Mouse (Mus musculus): ENCODE measurements at regions not wholly inside any gene's neighbourhood (a gene's known extent, or its start where the extent isn't known, plus 50 kb on each side); places are given as distances from the start of the nearest gene placed in this dataset.

DNA sequence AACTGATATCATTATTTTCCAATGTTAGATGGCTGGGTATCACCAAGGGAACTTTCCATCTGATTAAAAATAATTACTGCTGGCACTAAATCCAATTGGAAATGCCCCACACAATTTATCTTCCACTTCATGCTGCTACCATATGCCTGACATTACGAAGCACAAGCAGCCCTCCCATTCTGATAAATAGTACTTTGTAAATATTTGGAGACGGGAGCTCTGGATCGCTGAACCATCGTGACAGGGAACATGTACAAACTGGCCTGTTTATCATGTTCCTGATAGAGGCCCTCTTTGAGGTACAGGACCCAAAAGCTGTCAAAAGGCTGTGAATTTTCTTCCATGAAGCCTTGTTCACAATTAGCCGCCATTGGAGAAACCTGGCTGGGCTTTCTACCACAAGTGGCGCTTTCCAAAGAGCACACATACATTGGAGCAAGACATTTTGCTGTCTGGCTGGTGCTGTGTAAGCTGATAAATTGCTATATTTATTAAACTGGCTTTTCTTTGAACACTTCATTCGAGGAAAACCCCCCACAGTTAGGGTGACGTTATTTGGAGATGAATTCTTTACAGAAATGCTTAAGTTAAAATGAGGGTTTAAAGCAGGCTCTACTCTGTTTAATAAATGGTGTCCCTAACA is 96.5 kb upstream of the Peli2 start:
- Histone ChIP-seq H3K4me3 (ENCODE audit: extremely low read depth, insufficient read depth, insufficient read length) (no peak overlapping the region), H3K27me3 (ENCODE audit: control insufficient read depth, insufficient read depth, low read length) (no peaks in the 10 kb centered on the region), H3K4me1 (ENCODE audit: control insufficient read depth, insufficient read depth, insufficient read length) (no peaks in the 10 kb centered on the region), H3K27ac (ENCODE audit: insufficient read depth, low read length) (no peak overlapping the region), H3K36me3 (ENCODE audit: control insufficient read depth, insufficient read depth, low read length) (no peaks in the 10 kb centered on the region)
- TF ChIP-seq POLR2A (IDR thresholded peaks at IDR 0.05; ENCODE audit: low read depth, low read length): no peak
- TF ChIP-seq CTCF (IDR thresholded peaks at IDR 0.05; ENCODE audit: extremely low read depth, insufficient read depth, insufficient read length, insufficient replicate concordance): no peak
- WGBS: 90% methylated on average over 8 of the region's 8 CpGs
- no peak for DNase-seq (ENCODE audit: low read depth in 1 of 2, low spot score in 2 of 2)

GRCm38 (mm10) chr14:48039286-48039790 is 81.3 kb upstream of the Peli2 start:
- Histone ChIP-seq H3K4me1 (ENCODE audit: control insufficient read depth, insufficient read depth, insufficient read length) (no peaks in the 10 kb centered on the region), H3K36me3 (ENCODE audit: control insufficient read depth, insufficient read depth, low read length) (no peaks in the 10 kb centered on the region), H3K27ac (ENCODE audit: insufficient read depth, low read length) (no peak overlapping the region), H3K27me3 (ENCODE audit: control insufficient read depth, insufficient read depth, low read length) (no peaks in the 10 kb centered on the region), H3K4me3 (ENCODE audit: extremely low read depth, insufficient read depth, insufficient read length) (no peak overlapping the region)
- WGBS: 90% methylated on average over 4 of the region's 4 CpGs
- no peak for TF ChIP-seq CTCF (IDR thresholded peaks at IDR 0.05; ENCODE audit: extremely low read depth, insufficient read depth, insufficient read length, insufficient replicate concordance)
- TF ChIP-seq POLR2A (IDR thresholded peaks at IDR 0.05; ENCODE audit: low read depth, low read length): no peak
- DNase-seq (ENCODE audit: low read depth in 1 of 2, low spot score in 2 of 2): no peak

- no peaks in the 10 kb centered on the region for H3K4me1 ChIP-seq (ENCODE audit: control insufficient read depth, insufficient read depth, insufficient read length)
- 84% methylated on average over 9 of the region's 9 CpGs for WGBS
- TF ChIP-seq CTCF (IDR thresholded peaks at IDR 0.05; ENCODE audit: extremely low read depth, insufficient read depth, insufficient read length, insufficient replicate concordance) (no peak), POLR2A (IDR thresholded peaks at IDR 0.05; ENCODE audit: low read depth, low read length) (no peak)
- H3K4me3 ChIP-seq (ENCODE audit: extremely low read depth, insufficient read depth, insufficient read length): no peak overlapping the region
- no peak for DNase-seq (ENCODE audit: low read depth in 1 of 2, low spot score in 2 of 2)
- no peaks in the 10 kb centered on the region for H3K36me3 ChIP-seq (ENCODE audit: control insufficient read depth, insufficient read depth, low read length)
- H3K27ac ChIP-seq (ENCODE audit: insufficient read depth, low read length): no peak overlapping the region
- H3K27me3 ChIP-seq (ENCODE audit: control insufficient read depth, insufficient read depth, low read length): no peaks in the 10 kb centered on the region
Observed at GRCm38 (mm10) chr14:48046094-48046493, 74.5 kb upstream of the Peli2 start.

DNA sequence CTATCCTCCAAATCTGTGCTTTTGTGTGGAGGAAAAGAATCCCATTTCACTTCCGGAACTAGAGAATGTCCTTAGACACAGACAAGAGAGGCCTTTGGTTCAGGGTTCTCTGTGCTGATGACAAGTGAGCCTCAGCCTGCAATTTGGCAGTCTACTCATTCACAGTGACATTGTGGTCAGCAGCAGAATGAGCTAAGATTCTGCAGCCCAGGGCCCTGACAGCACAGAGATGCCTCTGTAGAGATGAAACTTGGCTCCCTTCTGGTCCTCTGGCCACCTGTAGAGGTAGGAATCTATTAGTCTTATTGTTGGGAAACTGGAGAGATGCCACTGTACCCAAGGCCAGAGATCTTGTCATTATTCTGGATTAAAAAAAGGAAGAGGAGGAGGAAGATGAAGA is 73.8 kb upstream of the Peli2 start:
- no peak overlapping the region for H3K27ac ChIP-seq (ENCODE audit: insufficient read depth, low read length)
- H3K4me1 ChIP-seq (ENCODE audit: control insufficient read depth, insufficient read depth, insufficient read length): no peaks in the 10 kb centered on the region
- no peaks in the 10 kb centered on the region for H3K27me3 ChIP-seq (ENCODE audit: control insufficient read depth, insufficient read depth, low read length)
- WGBS: 78% methylated on average over 1 of the region's 1 CpGs
- no peak for DNase-seq (ENCODE audit: low read depth in 1 of 2, low spot score in 2 of 2)
- no peak for TF ChIP-seq CTCF (IDR thresholded peaks at IDR 0.05; ENCODE audit: extremely low read depth, insufficient read depth, insufficient read length, insufficient replicate concordance)
- TF ChIP-seq POLR2A (IDR thresholded peaks at IDR 0.05; ENCODE audit: low read depth, low read length): no peak
- H3K4me3 ChIP-seq (ENCODE audit: extremely low read depth, insufficient read depth, insufficient read length): no peak overlapping the region
- H3K36me3 ChIP-seq (ENCODE audit: control insufficient read depth, insufficient read depth, low read length): no peaks in the 10 kb centered on the region

- Histone ChIP-seq H3K27ac (ENCODE audit: insufficient read depth, low read length) (no peak overlapping the region), H3K4me3 (ENCODE audit: extremely low read depth, insufficient read depth, insufficient read length) (no peak overlapping the region), H3K36me3 (ENCODE audit: control insufficient read depth, insufficient read depth, low read length) (no peaks in the 10 kb centered on the region), H3K27me3 (ENCODE audit: control insufficient read depth, insufficient read depth, low read length) (no peaks in the 10 kb centered on the region), H3K4me1 (ENCODE audit: control insufficient read depth, insufficient read depth, insufficient read length) (no peaks in the 10 kb centered on the region)
- TF ChIP-seq CTCF (IDR thresholded peaks at IDR 0.05; ENCODE audit: extremely low read depth, insufficient read depth, insufficient read length, insufficient replicate concordance) (no peak), POLR2A (IDR thresholded peaks at IDR 0.05; ENCODE audit: low read depth, low read length) (no peak)
- WGBS: 82% methylated on average over 5 of the region's 5 CpGs
- DNase-seq (ENCODE audit: low read depth in 1 of 2, low spot score in 2 of 2): no peak
Observed at GRCm38 (mm10) chr14:48049698-48050459, 70.7 kb upstream of the Peli2 start.

GRCm38 (mm10) chr14:48050460-48050760 is 70.2 kb upstream of the Peli2 start:
- H3K27me3 ChIP-seq (ENCODE audit: control insufficient read depth, insufficient read depth, low read length): no peaks in the 10 kb centered on the region
- H3K36me3 ChIP-seq (ENCODE audit: control insufficient read depth, insufficient read depth, low read length): no peaks in the 10 kb centered on the region
- WGBS: 86% methylated on average over 2 of the region's 2 CpGs
- no peaks in the 10 kb centered on the region for H3K4me1 ChIP-seq (ENCODE audit: control insufficient read depth, insufficient read depth, insufficient read length)
- TF ChIP-seq CTCF (IDR thresholded peaks at IDR 0.05; ENCODE audit: extremely low read depth, insufficient read depth, insufficient read length, insufficient replicate concordance) (no peak), POLR2A (IDR thresholded peaks at IDR 0.05; ENCODE audit: low read depth, low read length) (no peak)
- H3K4me3 ChIP-seq (ENCODE audit: extremely low read depth, insufficient read depth, insufficient read length): no peak overlapping the region
- H3K27ac ChIP-seq (ENCODE audit: insufficient read depth, low read length): no peak overlapping the region
- no peak for DNase-seq (ENCODE audit: low read depth in 1 of 2, low spot score in 2 of 2)

- TF ChIP-seq CTCF (IDR thresholded peaks at IDR 0.05; ENCODE audit: extremely low read depth, insufficient read depth, insufficient read length, insufficient replicate concordance) (no peak), POLR2A (IDR thresholded peaks at IDR 0.05; ENCODE audit: low read depth, low read length) (no peak)
- 79% methylated on average over 3 of the region's 3 CpGs for WGBS
- Histone ChIP-seq H3K27ac (ENCODE audit: insufficient read depth, low read length) (no peak overlapping the region), H3K27me3 (ENCODE audit: control insufficient read depth, insufficient read depth, low read length) (no peaks in the 10 kb centered on the region), H3K4me1 (ENCODE audit: control insufficient read depth, insufficient read depth, insufficient read length) (no peaks in the 10 kb centered on the region), H3K36me3 (ENCODE audit: control insufficient read depth, insufficient read depth, low read length) (no peaks in the 10 kb centered on the region), H3K4me3 (ENCODE audit: extremely low read depth, insufficient read depth, insufficient read length) (no peak overlapping the region)
- no peak for DNase-seq (ENCODE audit: low read depth in 1 of 2, low spot score in 2 of 2)
Observed at GRCm38 (mm10) chr14:48051971-48052370, 68.7 kb upstream of the Peli2 start.

All from spleen, adult 2 months (tissue).